Mouse (Mus musculus) kidney, embryonic 14.5 days (tissue): ENCODE measurements around the gene Hmga1b. TPM values are rescaled to one million over a fixed set of nuclear protein-coding genes. Genes with fewer than 3 reads are reported as not detected.
"Not testable (repeated sequence)": the region's sequence is repeated elsewhere in the genome, so short reads cannot be mapped to it uniquely, and the experiment has no call there.

Experiments
- ATAC-seq: fragments of 200-750 bp; cut with Nextera tagmentation; 2 replicates; pipeline ENCODE4 v1.8.0; 2017; ENCODE audit warnings: moderate number of reproducible peaks, mild to moderate bottlenecking, moderate TSS enrichment, moderate library complexity; ENCODE audit not compliant: low FRiP score, low TSS enrichment
- H3K27ac ChIP-seq: fragments of 300-500 bp; sonication (generic); 2 replicates; pipeline ENCODE4 v1.5.1; 2014; ENCODE audit warnings: low read depth, mild to moderate bottlenecking, low read length, moderate library complexity, mixed read lengths
- H3K27me3 ChIP-seq: fragments of 300-500 bp; sonication (generic); 2 replicates; pipeline ENCODE4 v1.6.1; 2014; ENCODE audit warnings: mild to moderate bottlenecking, low read length; ENCODE audit not compliant: control insufficient read depth, insufficient read depth
- H3K36me3 ChIP-seq: fragments of 300-500 bp; sonication (generic); 2 replicates; pipeline ENCODE4 v1.6.1; 2014; ENCODE audit warnings: low read length, mixed read lengths; ENCODE audit not compliant: control insufficient read depth, insufficient read depth
- H3K4me1 ChIP-seq: fragments of 300-500 bp; sonication (generic); 2 replicates; pipeline ENCODE4 v1.6.1; 2014; ENCODE audit warnings: low read length, mixed read lengths; ENCODE audit not compliant: control insufficient read depth, insufficient read depth
- H3K4me2 ChIP-seq: fragments of 300-500 bp; sonication (generic); replicated peaks from 2 replicates; pipeline ENCODE4 v1.6.1; 2014; ENCODE audit warnings: low read depth, mild to moderate bottlenecking, low read length
- H3K4me3 ChIP-seq: fragments of 300-500 bp; sonication (generic); 2 replicates; pipeline ENCODE4 v1.5.1; 2014; ENCODE audit warnings: mild to moderate bottlenecking, low read length
- H3K9ac ChIP-seq: fragments of 300-500 bp; sonication (generic); 2 replicates; pipeline ENCODE4 v1.6.1; 2014; ENCODE audit warnings: low read depth, mild to moderate bottlenecking, low read length, moderate library complexity
- H3K9me3 ChIP-seq: fragments of 300-500 bp; sonication (generic); 2 replicates; pipeline ENCODE4 v1.6.1; 2016; ENCODE audit warnings: low read length; ENCODE audit not compliant: control insufficient read depth
- whole genome bisulfite sequencing: fragments of 180-500 bp; shearing (Covaris S2); extraction: QIAGEN DNeasy Blood & Tissue Kit; methylation state at CpG from one replicate; pipeline ENCODE4 v1.1.7; 2014; 5-methylcytosine and 5-hydroxymethylcytosine counted together
- polyA plus RNA-seq: library from polyadenylated mRNA; unstranded; fragments of >200 nt; fragmentation: Nextera tagmentation; extraction: Ambion mirVana; gene quantifications from 2 replicates; pipeline ENCODE4 v1.2.1, GENCODE M21; 2014

Hmga1b gene
- polyA plus RNA-seq, 1 experiment from 2014 or later: 5.2 TPM

- Histone ChIP-seq H3K4me2 (peak overlapping the region; percentile 98), H3K4me3 (peak overlapping the region; percentile 48), H3K27me3 (no peaks in the 10 kb centered on the region), H3K9me3 (no peaks in the 10 kb centered on the region), H3K27ac (no peak overlapping the region), H3K4me1 (peaks cover 16% of the 10 kb centered on the region), H3K36me3 (peaks cover 21% of the 10 kb centered on the region), H3K9ac (peak overlapping the region; percentile 70)
- no peak; the same call in 1 of the 2 replicates for ATAC-seq
- 21% methylated on average over 21 of the region's 21 CpGs for WGBS
Observed at GRCm38 (mm10) chr11:120722067-120722630, 40.4 kb upstream of the Hmga1b start.

- Histone ChIP-seq H3K27me3 (no peaks in the 10 kb centered on the region), H3K4me2 (no peak overlapping the region; the same call in 1 of the 2 replicates), H3K4me1 (peaks cover 16% of the 10 kb centered on the region), H3K9ac (no peak overlapping the region), H3K27ac (no peak overlapping the region), H3K9me3 (no peaks in the 10 kb centered on the region), H3K36me3 (peaks cover 15% of the 10 kb centered on the region), H3K4me3 (no peak overlapping the region)
- no peak for ATAC-seq
- 90% methylated on average over 11 of the region's 11 CpGs for WGBS
Observed at GRCm38 (mm10) chr11:120722761-120723382, 39.7 kb upstream of the Hmga1b start.

- Histone ChIP-seq H3K27me3 (no peaks in the 10 kb centered on the region), H3K4me2 (no peak overlapping the region), H3K4me1 (peaks cover 16% of the 10 kb centered on the region), H3K9ac (no peak overlapping the region), H3K4me3 (no peak overlapping the region), H3K27ac (no peak overlapping the region), H3K9me3 (no peaks in the 10 kb centered on the region), H3K36me3 (peaks cover 10% of the 10 kb centered on the region)
- 89% methylated on average over 7 of the region's 7 CpGs for WGBS
- no peak for ATAC-seq
Observed at GRCm38 (mm10) chr11:120723509-120723908, 39.1 kb upstream of the Hmga1b start.

GRCm38 (mm10) chr11:120726243-120727168, 36.1 kb upstream of the Hmga1b start:
- no peaks in the 10 kb centered on the region for H3K36me3 ChIP-seq
- H3K9ac ChIP-seq: peak overlapping the region; percentile 47
- peak; percentile 50 for ATAC-seq
- 19% methylated on average over 34 of the region's 36 CpGs for WGBS
- H3K27me3 ChIP-seq: no peaks in the 10 kb centered on the region
- H3K9me3 ChIP-seq: no peaks in the 10 kb centered on the region
- peak overlapping the region; percentile 79 for H3K4me2 ChIP-seq
- H3K27ac ChIP-seq: no peak overlapping the region
- H3K4me1 ChIP-seq: peaks cover 12% of the 10 kb centered on the region
- peak overlapping the region; percentile 57 for H3K4me3 ChIP-seq

GRCm38 (mm10) chr11:120727169-120727527, 35.4 kb upstream of the Hmga1b start, which contains the start of gene Dcxr:
Gene Dcxr (minus strand): TSS chr11:120727281.
- peak; percentile 90 for ATAC-seq
- H3K9ac ChIP-seq: peak within 1 kb of the TSS; percentile 47
- no peaks in the 10 kb centered on the region for H3K36me3 ChIP-seq
- WGBS: 2% methylated on average over 14 of the region's 14 CpGs
- peak within 1 kb of the TSS; percentile 57 for H3K4me3 ChIP-seq
- H3K27ac ChIP-seq: no peak within 1 kb of the TSS
- peaks cover 10% of the 10 kb centered on the region for H3K4me1 ChIP-seq
- H3K9me3 ChIP-seq: no peaks in the 10 kb centered on the region
- peak within 1 kb of the TSS; percentile 79 for H3K4me2 ChIP-seq
- no peaks in the 10 kb centered on the region for H3K27me3 ChIP-seq

GRCm38 (mm10) chr11:120727564-120727963, 35.0 kb upstream of the Hmga1b start:
- H3K27ac ChIP-seq: no peak overlapping the region
- peaks cover 11% of the 10 kb centered on the region; the same call in 1 of the 2 replicates for H3K4me1 ChIP-seq
- no peak overlapping the region for H3K4me2 ChIP-seq
- H3K4me3 ChIP-seq: no peak overlapping the region
- H3K9ac ChIP-seq: no peak overlapping the region
- H3K9me3 ChIP-seq: no peaks in the 10 kb centered on the region
- no peak for ATAC-seq
- no peaks in the 10 kb centered on the region for H3K36me3 ChIP-seq
- no peaks in the 10 kb centered on the region for H3K27me3 ChIP-seq
- 60% methylated on average over 12 of the region's 12 CpGs for WGBS

- no peak overlapping the region for H3K4me2 ChIP-seq
- peaks cover 11% of the 10 kb centered on the region; the same call in 1 of the 2 replicates for H3K4me1 ChIP-seq
- H3K9me3 ChIP-seq: no peaks in the 10 kb centered on the region
- H3K4me3 ChIP-seq: no peak overlapping the region
- H3K36me3 ChIP-seq: no peaks in the 10 kb centered on the region
- no peak overlapping the region for H3K27ac ChIP-seq
- no peak for ATAC-seq
- no peaks in the 10 kb centered on the region for H3K27me3 ChIP-seq
- WGBS: 69% methylated on average over 11 of the region's 11 CpGs
- no peak overlapping the region for H3K9ac ChIP-seq
Observed at GRCm38 (mm10) chr11:120728530-120729240, 33.9 kb upstream of the Hmga1b start.

- Histone ChIP-seq H3K4me3 (0 out of 2 replicates have a peak overlapping the region, but pooled peaks have one; percentile 4), H3K4me2 (peak overlapping the region; percentile 24), H3K4me1 (peaks cover 11% of the 10 kb centered on the region; the same call in 1 of the 2 replicates)
- H3K27me3 ChIP-seq, H3K9ac ChIP-seq, H3K36me3 ChIP-seq, H3K9me3 ChIP-seq, H3K27ac ChIP-seq: not testable (repeated sequence)
- 2% methylated on average over 17 of the region's 21 CpGs for WGBS
- ATAC-seq: peak; percentile 36; the same call in 1 of the 2 replicates
Observed at GRCm38 (mm10) chr11:120729432-120730050, 33.1 kb upstream of the Hmga1b start.
